Mouse (Mus musculus) kidney, adult 2 months (tissue): ENCODE measurements around the gene Camsap3. TPM values are rescaled to one million over a fixed set of nuclear protein-coding genes. Genes with fewer than 3 reads are reported as not detected.
A peak's percentile ranks its signal among the peaks of the same experiment; 100 is the strongest.

Experiments used
- DNase-seq: peaks from one replicate; pipeline ENCODE4 v3.0.0; 2021
- H3K27ac ChIP-seq: fragments of 200-500 bp; 2 replicates; pipeline ENCODE4 v1.5.1; 2012; ENCODE audit warnings: low read depth, low read length, control low read depth, inconsistent platforms; ENCODE audit not compliant: insufficient read depth
- H3K27me3 ChIP-seq: fragments of 200-500 bp; replicated peaks from 2 replicates; pipeline ENCODE4 v1.6.1; 2012; ENCODE audit warnings: mild to moderate bottlenecking, moderate library complexity, low read length, inconsistent platforms; ENCODE audit not compliant: control insufficient read depth, insufficient read depth
- H3K36me3 ChIP-seq: fragments of 200-500 bp; 2 replicates; pipeline ENCODE4 v1.6.1; 2012; ENCODE audit warnings: mild to moderate bottlenecking, moderate library complexity, low read length, inconsistent platforms; ENCODE audit not compliant: control insufficient read depth, insufficient read depth
- H3K4me1 ChIP-seq: fragments of 200-500 bp; 2 replicates; pipeline ENCODE4 v1.6.1; 2011; ENCODE audit warnings: low read length; ENCODE audit not compliant: control insufficient read depth, insufficient read depth
- H3K4me3 ChIP-seq: fragments of 200-500 bp; 2 replicates; pipeline ENCODE4 v1.5.1; 2011; ENCODE audit warnings: mild to moderate bottlenecking, low read depth, low read length, control low read depth; ENCODE audit not compliant: insufficient read depth
- CTCF ChIP-seq: fragments of 200-500 bp; conservative IDR thresholded peaks from 2 replicates; pipeline ENCODE4 v1.5.1; 2011; ENCODE audit warnings: low read depth, mild to moderate bottlenecking, control low read depth, low read length, moderate library complexity, mixed read lengths; ENCODE audit not compliant: insufficient read depth, insufficient read length
- POLR2A ChIP-seq: fragments of 200-500 bp; IDR thresholded peaks from one replicate; pipeline ENCODE4 v1.6.1; 2011; ENCODE audit warnings: low read depth, low read length, control low read depth
- WGBS: fragments of 180-500 bp; shearing (Covaris S2); methylation state at CpG from one replicate; pipeline ENCODE4 v1.1.7; 2018; 5-methylcytosine and 5-hydroxymethylcytosine counted together
- polyA plus RNA-seq: library from polyadenylated mRNA; depleted of rRNA; stranded (reverse); fragments of >200 nt; gene quantifications from 2 replicates; pipeline ENCODE4 v1.2.3, GENCODE M21; 2012; rRNA removed

The Camsap3 gene
- polyA plus RNA-seq, 1 experiment = 44.1 TPM

DNA sequence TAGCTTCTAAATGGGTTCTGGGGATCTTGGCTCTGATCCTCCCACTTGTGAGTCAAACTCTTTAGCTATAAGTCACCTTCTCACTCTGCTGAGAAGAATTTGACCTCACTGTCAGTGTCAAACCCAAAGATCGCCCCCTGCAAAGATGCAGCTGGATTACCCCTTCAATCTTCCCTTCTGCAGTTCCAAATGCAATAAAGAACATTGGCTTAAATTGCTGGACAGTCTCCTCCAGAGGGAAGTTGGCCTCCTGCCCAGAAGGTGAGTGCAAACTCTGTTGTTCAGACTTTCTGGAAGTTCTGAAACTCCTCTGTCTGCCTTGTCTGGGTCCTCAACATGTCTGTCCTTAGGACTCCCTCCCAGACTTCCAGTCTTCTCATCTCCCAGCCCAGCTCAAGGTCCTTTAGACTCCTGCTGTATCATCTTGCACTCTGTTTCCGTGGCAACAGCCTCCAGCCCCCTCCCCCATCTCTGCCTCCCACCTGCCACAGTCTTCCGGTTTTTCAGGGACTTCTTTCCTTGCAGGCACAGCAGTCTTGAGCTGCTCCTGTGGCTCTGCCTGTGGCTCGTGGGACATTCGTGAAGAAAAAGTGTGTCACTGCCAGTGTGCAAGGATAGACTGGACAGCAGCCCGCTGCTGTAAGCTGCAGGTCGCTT is 69.8 kb downstream of the Camsap3 start:
- Histone ChIP-seq H3K4me3 (no peak overlapping the region), H3K27ac (no peak overlapping the region), H3K27me3 (no peaks in the 10 kb centered on the region), H3K4me1 (no peaks in the 10 kb centered on the region), H3K36me3 (no peaks in the 10 kb centered on the region)
- TF ChIP-seq POLR2A (no peak), CTCF (no peak)
- WGBS = 17% methylated on average over 7 of the region's 7 CpGs
- DNase-seq = peak; percentile 15

Other genes starting within 250 kb of the Camsap3 start
- 0.12 and 1.1 TPM in 2 replicates for gene A430078G23Rik, start 233.9 kb upstream of the Camsap3 start, polyA plus RNA-seq
- 37.9 and 38.9 TPM in 2 replicates for gene Arhgef18, start 194.3 kb upstream of the Camsap3 start, polyA plus RNA-seq
- gene Pex11g, start 119.6 kb upstream of the Camsap3 start, polyA plus RNA-seq = 15.1 and 15.5 TPM in 2 replicates
- gene Tex45, start 116.4 kb upstream of the Camsap3 start, polyA plus RNA-seq = 0.05 and 0.11 TPM in 2 replicates
- gene Zfp358, start 94.2 kb upstream of the Camsap3 start, polyA plus RNA-seq = 43.2 and 58.6 TPM in 2 replicates
- 239 and 302 TPM in 2 replicates for gene Mcoln1, start 86.8 kb upstream of the Camsap3 start, polyA plus RNA-seq
- 53.3 and 70.7 TPM in 2 replicates for gene Pnpla6, start 71.9 kb upstream of the Camsap3 start, polyA plus RNA-seq
- 6.4 and 7.3 TPM in 2 replicates for gene C330021F23Rik, start 19.3 kb upstream of the Camsap3 start, polyA plus RNA-seq
- 44.8 and 46.2 TPM in 2 replicates for gene Xab2, start 34.0 kb downstream of the Camsap3 start, polyA plus RNA-seq
- 15.6 and 27.2 TPM in 2 replicates for gene Pet100, start 34.3 kb downstream of the Camsap3 start, polyA plus RNA-seq
- gene Pcp2, start 38.3 kb downstream of the Camsap3 start, polyA plus RNA-seq = not detected in 2 replicates
- gene Stxbp2, start 43.7 kb downstream of the Camsap3 start, polyA plus RNA-seq = 169 and 173 TPM in 2 replicates
- gene Retn, start 68.5 kb downstream of the Camsap3 start, polyA plus RNA-seq = 47.2 and 76.9 TPM in 2 replicates
- 0.10 and 0.53 TPM in 2 replicates for gene Mcemp1, start 78.5 kb downstream of the Camsap3 start, polyA plus RNA-seq
- gene Fcor, start 85.1 kb downstream of the Camsap3 start, polyA plus RNA-seq = 15.1 and 15.5 TPM in 2 replicates
- 30.5 and 30.8 TPM in 2 replicates for gene Trappc5, start 89.0 kb downstream of the Camsap3 start, polyA plus RNA-seq
- 0.31 and 4.5 TPM in 2 replicates for gene Fcer2a, start 106.9 kb downstream of the Camsap3 start, polyA plus RNA-seq
- gene Clec4g, start 133.4 kb downstream of the Camsap3 start, polyA plus RNA-seq = 0.50 TPM in 1 of 2 replicates, not detected in the other
- 0.79 and 1.1 TPM in 2 replicates for gene Cd209a, start 161.7 kb downstream of the Camsap3 start, polyA plus RNA-seq